Mouse (Mus musculus) heart, embryonic 14.5 days (tissue): ENCODE data around the gene Gm10192. TPM values are rescaled to one million over a fixed set of nuclear protein-coding genes. Genes with fewer than 3 reads are reported as not detected.

Experiments
- ATAC-seq: fragments of 200-750 bp; cut with Nextera tagmentation; 2 replicates; pipeline ENCODE4 v1.8.0; 2017; ENCODE audit warnings: low read depth, moderate TSS enrichment; ENCODE audit not compliant: insufficient number of reproducible peaks, insufficient read depth, low FRiP score
- H3K27ac ChIP-seq, 2 experiments: fragments of 200-500 bp in 1 of 2; fragments of 300-500 bp in 1 of 2; sonication (generic) in 1 of 2; replicated peaks in 1 of 2; 2 replicates each; pipeline ENCODE4 v1.5.1; 2012 to 2014; ENCODE audit warnings: low read depth in 2 of 2, low read length in 2 of 2, control low read depth in 1 of 2, mild to moderate bottlenecking in 1 of 2, mixed read lengths in 1 of 2; ENCODE audit not compliant: control insufficient read depth in 1 of 2, insufficient read depth in 1 of 2
- H3K27me3 ChIP-seq: fragments of 300-500 bp; sonication (generic); 2 replicates; pipeline ENCODE4 v1.6.1; 2014; ENCODE audit warnings: mild to moderate bottlenecking, low read length, control low read depth; ENCODE audit not compliant: control insufficient read depth, insufficient read depth
- H3K36me3 ChIP-seq: fragments of 300-500 bp; sonication (generic); 2 replicates; pipeline ENCODE4 v1.6.1; 2014; ENCODE audit warnings: mild to moderate bottlenecking, control low read depth, low read length, mixed read lengths; ENCODE audit not compliant: control insufficient read depth, insufficient read depth
- H3K4me1 ChIP-seq, 2 experiments: fragments of 200-500 bp in 1 of 2; fragments of 300-500 bp in 1 of 2; sonication (generic) in 1 of 2; 2 replicates each; pipeline ENCODE4 v1.6.1; 2012 to 2014; ENCODE audit warnings: low read length in 2 of 2, control low read depth in 1 of 2, mixed read lengths in 1 of 2; ENCODE audit not compliant: control insufficient read depth in 2 of 2, insufficient read depth in 2 of 2
- H3K4me2 ChIP-seq: fragments of 300-500 bp; sonication (generic); 2 replicates; pipeline ENCODE4 v1.6.1; 2014; ENCODE audit warnings: mild to moderate bottlenecking, low read length
- H3K4me3 ChIP-seq, 2 experiments: fragments of 200-500 bp in 1 of 2; fragments of 300-500 bp in 1 of 2; sonication (generic) in 1 of 2; 2 replicates each; pipeline ENCODE4 v1.5.1; 2012 to 2014; ENCODE audit warnings: low read length in 2 of 2, mild to moderate bottlenecking in 2 of 2, control low read depth in 1 of 2, low read depth in 1 of 2, moderate library complexity in 1 of 2; ENCODE audit not compliant: control insufficient read depth in 1 of 2, insufficient read depth in 1 of 2
- H3K9ac ChIP-seq: fragments of 300-500 bp; sonication (generic); 2 replicates; pipeline ENCODE4 v1.6.1; 2014; ENCODE audit warnings: mild to moderate bottlenecking, low read length
- H3K9me3 ChIP-seq: fragments of 300-500 bp; sonication (generic); 2 replicates; pipeline ENCODE4 v1.6.1; 2016; ENCODE audit warnings: low read length, control low read depth; ENCODE audit not compliant: control insufficient read depth
- WGBS: fragments of 180-500 bp; shearing (Covaris S2); extraction: QIAGEN DNeasy Blood & Tissue Kit; methylation state at CpG from one replicate; pipeline ENCODE4 v1.1.7; 2014; 5-methylcytosine and 5-hydroxymethylcytosine counted together
- polyA plus RNA-seq: library from polyadenylated mRNA; unstranded; fragments of >200 nt; fragmentation: Nextera tagmentation; extraction: Ambion mirVana; gene quantifications from 2 replicates; pipeline ENCODE4 v1.2.1, GENCODE M21; 2014

The Gm10192 gene
- polyA plus RNA-seq, 1 experiment from 2014 or later: not detected

DNA sequence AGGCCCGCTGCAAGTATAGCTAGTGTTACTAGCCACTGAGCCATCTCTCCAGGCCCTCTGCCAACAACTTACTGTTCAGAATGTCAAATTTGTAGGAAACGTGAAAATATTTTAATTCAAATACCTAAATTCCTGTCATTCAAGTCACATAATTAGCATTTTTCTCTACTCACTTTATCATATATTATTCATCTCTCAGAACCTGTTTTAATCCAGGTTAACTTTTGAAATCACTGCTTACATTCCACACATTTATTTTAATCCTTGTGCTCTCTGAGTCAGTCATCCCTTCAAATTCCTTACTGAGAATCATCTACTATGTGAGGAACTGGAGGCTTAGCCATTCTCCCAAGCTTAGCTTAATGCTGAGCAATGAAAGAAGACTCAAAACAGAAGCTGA is 2.6 kb downstream of the Gm10192 start:
- Histone ChIP-seq H3K27ac (no peak overlapping the region), H3K9me3 (no peaks in the 10 kb centered on the region), H3K9ac (no peak overlapping the region), H3K27me3 (no peaks in the 10 kb centered on the region), H3K4me1 (no peaks in the 10 kb centered on the region), H3K36me3 (no peaks in the 10 kb centered on the region), H3K4me3 (no peak overlapping the region), H3K4me2 (no peak overlapping the region)
- no peak for ATAC-seq
- 53% methylated on average over 2 of the region's 2 CpGs for WGBS

- Histone ChIP-seq H3K27me3 (no peaks in the 10 kb centered on the region), H3K27ac (no peak overlapping the region), H3K4me2 (no peak overlapping the region), H3K4me3 (no peak overlapping the region), H3K4me1 (no peaks in the 10 kb centered on the region), H3K9ac (no peak overlapping the region), H3K9me3 (no peaks in the 10 kb centered on the region), H3K36me3 (no peaks in the 10 kb centered on the region)
- no peak for ATAC-seq
- 62% methylated on average over 10 of the region's 10 CpGs for WGBS
Measured at GRCm38 (mm10) chr4:97156841-97157345, 26.1 kb downstream of the Gm10192 start.

DNA sequence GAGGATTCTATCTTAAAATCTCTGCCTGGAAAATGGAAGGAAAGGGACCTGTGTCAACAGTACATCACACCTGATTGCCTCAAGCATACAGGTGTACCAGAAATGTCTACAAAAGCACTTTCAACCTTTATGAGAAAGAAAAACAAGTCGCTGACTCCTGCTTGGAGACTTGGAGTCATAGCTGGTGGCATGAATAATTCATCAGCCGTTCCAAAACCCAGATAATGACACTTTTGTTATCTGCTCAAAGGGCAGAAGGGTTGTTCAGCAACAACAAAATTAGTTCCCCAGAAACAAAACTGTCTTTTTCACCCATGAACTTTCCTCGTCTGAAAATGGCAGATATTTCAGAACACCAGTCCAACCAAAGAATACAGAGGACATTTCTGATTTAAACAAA is 26.9 kb downstream of the Gm10192 start:
- Histone ChIP-seq H3K4me3 (no peak overlapping the region), H3K36me3 (no peaks in the 10 kb centered on the region), H3K27ac (no peak overlapping the region), H3K27me3 (no peaks in the 10 kb centered on the region), H3K4me2 (no peak overlapping the region), H3K9me3 (no peaks in the 10 kb centered on the region), H3K9ac (no peak overlapping the region), H3K4me1 (no peaks in the 10 kb centered on the region)
- ATAC-seq: no peak
- 59% methylated on average over 3 of the region's 3 CpGs for WGBS

- H3K27ac ChIP-seq: no peak overlapping the region
- H3K4me3 ChIP-seq: no peak overlapping the region
- no peaks in the 10 kb centered on the region for H3K9me3 ChIP-seq
- no peaks in the 10 kb centered on the region for H3K36me3 ChIP-seq
- ATAC-seq: no peak
- H3K4me1 ChIP-seq: no peaks in the 10 kb centered on the region
- H3K9ac ChIP-seq: no peak overlapping the region
- H3K27me3 ChIP-seq: no peaks in the 10 kb centered on the region
- H3K4me2 ChIP-seq: no peak overlapping the region
Measured at GRCm38 (mm10) chr4:97153554-97153953, 29.4 kb downstream of the Gm10192 start.

GRCm38 (mm10) chr4:97142484-97142883 is 40.5 kb downstream of the Gm10192 start:
- Histone ChIP-seq H3K9me3 (no peaks in the 10 kb centered on the region), H3K9ac (no peak overlapping the region), H3K4me3 (no peak overlapping the region), H3K27me3 (no peaks in the 10 kb centered on the region), H3K4me2 (no peak overlapping the region), H3K27ac (no peak overlapping the region), H3K36me3 (no peaks in the 10 kb centered on the region), H3K4me1 (no peaks in the 10 kb centered on the region)
- ATAC-seq: no peak
- WGBS: 86% methylated on average over 2 of the region's 2 CpGs
